Mouse (Mus musculus) E14TG2a.4 (cell line): ENCODE results near the gene Adgrv1.
A peak's percentile ranks its signal among the peaks of the same experiment; 100 is the strongest.
"Not testable (repeated sequence)": the region's sequence is repeated elsewhere in the genome, so short reads cannot be mapped to it uniquely, and the experiment has no call there.

Experiments used
- H3K27me3 ChIP-seq: 2 replicates; pipeline ENCODE4 v1.6.1; 2014; ENCODE audit warnings: low read length, control low read depth; ENCODE audit not compliant: insufficient read depth
- H3K36me3 ChIP-seq: 2 replicates; pipeline ENCODE4 v1.6.1; 2014; ENCODE audit warnings: low read length, control low read depth; ENCODE audit not compliant: insufficient read depth
- H3K4me1 ChIP-seq: replicated peaks from 2 replicates; pipeline ENCODE4 v1.6.1; 2014; ENCODE audit warnings: low read depth, low read length, control low read depth
- H3K4me3 ChIP-seq: replicated peaks from 2 replicates; pipeline ENCODE4 v1.5.1; 2014; ENCODE audit warnings: mild to moderate bottlenecking, low read length
- H3K9me3 ChIP-seq: 2 replicates; pipeline ENCODE4 v1.6.1; 2014; ENCODE audit warnings: low read length, control low read depth
- CTCF ChIP-seq: conservative IDR thresholded peaks from 2 replicates; pipeline ENCODE4 v1.5.1; 2014; ENCODE audit warnings: low read length
- NANOG ChIP-seq: IDR thresholded peaks from 2 replicates; pipeline ENCODE4 v1.6.1; 2014; ENCODE audit warnings: borderline replicate concordance, low read length, mixed read lengths
- POU5F1 ChIP-seq: IDR thresholded peaks from 2 replicates; pipeline ENCODE4 v1.6.1; 2014; ENCODE audit warnings: low read length, borderline replicate concordance

The Adgrv1 gene

DNA sequence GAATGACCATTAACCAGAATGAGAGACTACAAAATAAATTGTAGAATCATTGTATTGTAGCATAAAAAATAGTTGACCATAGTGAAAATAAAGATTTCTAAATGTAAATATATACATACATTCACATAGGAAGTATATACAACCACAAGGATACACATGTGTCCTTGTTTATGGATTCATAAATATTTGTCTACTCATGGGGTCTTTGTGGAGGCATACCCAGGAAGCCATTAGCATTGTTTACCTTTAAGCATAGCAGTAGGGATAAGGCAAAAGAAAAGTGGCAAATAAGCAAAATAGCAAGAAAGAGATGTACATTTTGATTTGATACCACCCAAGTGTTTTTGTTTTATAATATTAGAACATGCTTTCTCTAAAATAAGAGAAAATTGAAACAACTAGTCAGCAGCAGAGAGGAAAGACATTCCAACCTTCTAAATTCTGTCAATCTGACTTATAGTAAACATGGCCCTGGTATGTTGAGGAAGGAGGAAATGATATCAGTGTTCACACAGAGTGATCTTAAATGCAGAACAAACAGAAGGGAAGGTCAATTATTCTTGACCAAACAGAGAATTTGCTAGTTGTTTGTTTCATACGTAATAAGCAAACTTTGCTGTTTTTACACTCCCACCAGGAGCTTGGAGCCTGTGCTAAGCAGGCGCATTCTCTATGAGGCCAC is 354.1 kb downstream of the Adgrv1 start:
- Histone ChIP-seq H3K4me1 (no peaks in the 10 kb centered on the region), H3K4me3 (no peak overlapping the region), H3K36me3 (no peaks in the 10 kb centered on the region), H3K27me3 (no peaks in the 10 kb centered on the region), H3K9me3 (no peaks in the 10 kb centered on the region)
- TF ChIP-seq NANOG = no peak
- no peak for TF ChIP-seq POU5F1
- no peak for TF ChIP-seq CTCF

DNA sequence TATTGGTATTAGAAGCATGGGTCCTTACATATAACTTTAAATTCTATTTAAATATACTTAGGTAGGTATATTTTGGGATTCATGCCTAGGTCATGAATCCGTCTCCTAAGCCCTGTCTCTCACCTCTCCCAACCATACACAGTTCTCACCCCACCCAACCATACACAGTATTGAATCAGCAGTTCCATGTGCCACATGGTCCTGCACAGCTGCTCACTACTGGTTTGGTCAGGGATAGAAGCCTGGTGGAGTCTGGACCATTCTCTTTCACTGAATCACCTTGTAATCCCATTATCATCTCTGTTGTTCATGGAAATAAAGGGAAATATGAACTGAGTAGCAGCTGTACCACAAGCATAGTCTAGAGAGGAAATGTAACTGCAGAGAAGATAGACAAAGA is 359.1 kb downstream of the Adgrv1 start:
- TF ChIP-seq POU5F1 = no peak
- no peak for TF ChIP-seq CTCF
- no peak for TF ChIP-seq NANOG
- H3K4me3 ChIP-seq = no peak overlapping the region
- H3K27me3 ChIP-seq = no peaks in the 10 kb centered on the region
- no peaks in the 10 kb centered on the region for H3K36me3 ChIP-seq
- peaks cover 7% of the 10 kb centered on the region for H3K4me1 ChIP-seq
- no peaks in the 10 kb centered on the region for H3K9me3 ChIP-seq

DNA sequence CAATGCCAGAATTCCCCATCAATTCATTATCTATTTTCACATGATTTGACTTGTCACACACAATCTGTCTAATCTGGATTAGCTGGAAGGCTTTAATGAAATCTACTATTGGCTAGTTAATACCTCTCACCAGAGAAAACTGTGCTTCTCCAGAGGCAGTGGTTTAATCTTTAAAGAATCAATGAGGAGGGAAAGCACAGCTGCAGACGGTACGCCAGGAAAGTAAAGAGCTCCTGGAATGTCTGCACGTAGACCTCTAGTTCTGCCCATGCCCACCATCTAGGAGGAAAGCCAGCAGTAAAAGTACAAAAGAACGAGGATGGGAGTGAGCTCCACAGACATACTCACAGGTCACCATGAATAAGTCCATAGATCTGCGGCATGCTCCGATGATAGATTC is 362.6 kb downstream of the Adgrv1 start:
- H3K4me1 ChIP-seq = peaks cover 31% of the 10 kb centered on the region
- H3K9me3 ChIP-seq = no peaks in the 10 kb centered on the region
- H3K4me3 ChIP-seq = no peak overlapping the region
- TF ChIP-seq CTCF (no peak), NANOG (no peak), POU5F1 (no peak)
- H3K36me3 ChIP-seq = no peaks in the 10 kb centered on the region
- H3K27me3 ChIP-seq = no peaks in the 10 kb centered on the region

DNA sequence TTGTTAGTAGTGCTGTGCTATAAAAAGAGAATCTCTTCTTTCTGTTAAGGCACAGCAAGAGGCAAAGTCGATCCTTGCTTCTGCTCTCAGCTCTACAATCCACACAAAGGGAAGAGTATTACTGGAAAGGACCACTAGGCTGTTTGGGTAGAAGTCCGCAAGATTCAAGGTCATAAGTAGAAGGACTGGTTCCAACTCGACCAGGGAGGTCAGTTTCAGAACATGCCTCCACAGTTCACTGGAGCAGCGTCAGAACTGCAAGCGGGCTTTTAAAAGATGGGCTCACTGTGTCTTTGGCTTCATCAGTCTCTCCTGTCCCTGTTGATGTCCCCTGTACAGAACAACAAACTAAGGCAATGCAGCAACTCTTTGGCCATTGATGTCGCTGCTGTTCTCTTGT is 363.9 kb downstream of the Adgrv1 start:
- TF ChIP-seq POU5F1 = no peak
- no peak for TF ChIP-seq CTCF
- TF ChIP-seq NANOG = no peak

DNA sequence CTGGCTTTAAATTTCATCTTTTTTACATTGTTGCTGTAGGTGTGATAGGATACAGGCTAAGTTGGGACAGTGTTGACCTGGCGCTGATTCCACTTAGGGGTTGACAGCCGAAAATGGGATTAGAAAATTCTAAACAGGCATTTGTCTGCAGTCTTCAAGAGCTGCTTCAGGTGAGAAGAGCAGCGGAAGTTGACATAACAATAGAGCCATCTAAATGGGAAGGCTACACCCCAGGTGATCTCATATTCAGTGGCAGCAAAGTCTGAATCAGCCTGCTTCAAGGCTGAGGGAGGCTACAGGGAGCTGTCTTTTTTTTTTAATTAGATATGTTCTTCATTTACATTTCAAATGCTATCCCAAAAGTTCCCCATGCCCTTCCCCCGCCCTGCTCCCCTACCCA is 365.5 kb downstream of the Adgrv1 start:
- H3K4me3 ChIP-seq, H3K9me3 ChIP-seq, H3K27me3 ChIP-seq, H3K36me3 ChIP-seq: not testable (repeated sequence)
- peak; percentile 80 for TF ChIP-seq NANOG
- peaks cover 31% of the 10 kb centered on the region for H3K4me1 ChIP-seq

More for the DNA sequence above, 363.9 kb downstream of the Adgrv1 start:
- Histone ChIP-seq H3K4me3 (no peak overlapping the region), H3K36me3 (no peaks in the 10 kb centered on the region), H3K4me1 (peaks cover 31% of the 10 kb centered on the region), H3K9me3 (no peaks in the 10 kb centered on the region), H3K27me3 (no peaks in the 10 kb centered on the region)

DNA sequence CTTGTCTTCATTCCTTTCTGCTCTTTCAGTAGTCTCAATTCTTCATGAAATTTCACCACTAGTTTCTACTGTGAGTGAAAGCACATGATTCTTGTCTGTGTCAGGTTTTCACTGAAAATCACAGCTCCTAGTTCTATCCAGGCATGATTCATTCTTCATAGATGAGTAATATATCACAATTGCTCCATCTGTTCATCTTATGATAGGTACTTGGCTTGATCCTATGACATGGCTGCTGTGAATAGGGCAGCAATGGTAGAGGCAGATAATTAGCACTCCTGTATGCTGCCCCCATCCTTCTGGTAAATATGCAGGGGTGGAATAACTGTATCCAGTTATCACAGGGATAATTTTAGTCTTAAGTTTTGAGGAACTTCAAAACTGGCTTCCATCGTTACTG is 368.5 kb downstream of the Adgrv1 start:
- TF ChIP-seq POU5F1 (no peak), NANOG (no peak), CTCF (no peak)
- Histone ChIP-seq H3K4me3 (no peak overlapping the region), H3K27me3 (no peaks in the 10 kb centered on the region), H3K9me3 (no peaks in the 10 kb centered on the region), H3K4me1 (peaks cover 45% of the 10 kb centered on the region), H3K36me3 (no peaks in the 10 kb centered on the region)

DNA sequence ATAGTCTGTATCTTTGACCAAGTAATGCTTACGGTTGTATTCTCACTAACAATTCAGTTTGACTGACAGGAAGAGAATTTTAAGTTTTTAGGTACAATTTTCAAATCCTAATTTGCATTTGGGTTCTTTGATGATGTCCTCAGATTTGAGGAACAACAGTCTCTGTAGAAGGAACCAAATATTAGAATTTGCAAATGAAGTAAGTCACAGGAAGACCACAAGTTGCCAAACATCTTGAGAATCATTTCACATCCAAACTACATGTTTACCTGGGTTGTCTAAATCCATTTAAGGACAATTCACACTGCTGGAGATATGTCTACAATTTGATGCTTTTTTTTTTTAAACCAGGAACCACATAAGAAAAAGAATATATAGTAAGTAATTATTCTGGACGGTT is 391.8 kb downstream of the Adgrv1 start:
- Histone ChIP-seq H3K27me3 (no peaks in the 10 kb centered on the region), H3K4me3 (no peak overlapping the region), H3K9me3 (no peaks in the 10 kb centered on the region), H3K4me1 (no peaks in the 10 kb centered on the region), H3K36me3 (no peaks in the 10 kb centered on the region)
- no peak for TF ChIP-seq NANOG
- no peak for TF ChIP-seq CTCF
- TF ChIP-seq POU5F1 = no peak

DNA sequence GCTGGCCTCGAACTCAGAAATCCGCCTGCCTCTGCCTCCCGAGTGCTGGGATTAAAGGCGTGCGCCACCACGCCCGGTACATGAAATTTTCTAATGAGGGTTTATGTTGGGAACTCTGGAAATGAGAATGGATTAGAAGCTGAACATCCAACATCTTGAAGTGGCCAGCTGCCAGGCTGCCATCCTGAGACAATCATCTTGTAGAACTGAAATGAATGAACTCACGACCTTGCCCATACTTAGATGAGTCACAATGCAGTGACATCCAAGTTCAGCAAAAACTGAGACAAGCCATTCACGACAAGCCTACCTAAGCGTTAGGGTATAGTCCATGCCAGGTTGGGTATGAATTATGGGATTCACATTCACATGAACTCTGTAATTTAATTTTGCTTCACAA is 393.1 kb downstream of the Adgrv1 start:
- TF ChIP-seq POU5F1 = no peak
- TF ChIP-seq CTCF = no peak
- no peak for TF ChIP-seq NANOG
- H3K36me3 ChIP-seq = no peaks in the 10 kb centered on the region
- H3K9me3 ChIP-seq = no peaks in the 10 kb centered on the region
- H3K4me3 ChIP-seq = no peak overlapping the region
- no peaks in the 10 kb centered on the region for H3K4me1 ChIP-seq
- H3K27me3 ChIP-seq = no peaks in the 10 kb centered on the region

DNA sequence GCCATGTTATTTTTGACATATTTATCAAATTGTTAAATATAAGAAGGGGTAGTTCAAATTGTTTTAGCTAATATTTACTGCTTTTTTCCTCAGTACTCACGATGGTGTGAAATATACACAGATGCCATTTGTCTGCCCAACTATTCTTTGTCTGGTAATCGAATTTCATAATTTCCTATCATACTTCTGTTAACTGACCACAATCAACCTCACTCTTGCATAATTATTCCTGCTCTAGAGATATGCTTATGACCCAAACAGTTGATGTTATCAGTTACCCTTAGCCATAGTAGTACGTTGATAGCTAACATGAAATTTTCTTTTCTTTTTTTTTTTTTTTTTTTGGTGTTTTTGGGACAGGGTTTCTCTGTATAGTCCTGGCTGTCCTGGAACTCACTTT is 393.5 kb downstream of the Adgrv1 start:
- H3K9me3 ChIP-seq = no peaks in the 10 kb centered on the region
- no peak for TF ChIP-seq POU5F1
- TF ChIP-seq CTCF = no peak
- TF ChIP-seq NANOG = no peak
- no peak overlapping the region for H3K4me3 ChIP-seq
- no peaks in the 10 kb centered on the region for H3K27me3 ChIP-seq
- no peaks in the 10 kb centered on the region for H3K4me1 ChIP-seq
- H3K36me3 ChIP-seq = no peaks in the 10 kb centered on the region
